Mouse (Mus musculus) midbrain, embryonic 14.5 days (tissue): ENCODE data around the gene Arhgap42. TPM values are rescaled to one million over a fixed set of nuclear protein-coding genes. Genes with fewer than 3 reads are reported as not detected.
A peak's percentile ranks its signal among the peaks of the same experiment; 100 is the strongest.

Source experiments
- ATAC-seq: fragments of 200-750 bp; cut with Nextera tagmentation; 2 replicates; pipeline ENCODE4 v1.8.0; 2017; ENCODE audit warnings: moderate number of reproducible peaks, moderate library complexity; ENCODE audit not compliant: low FRiP score, low TSS enrichment
- DNase-seq: peaks from one replicate; pipeline ENCODE4 v3.0.0-alpha.2; 2015
- H3K27ac ChIP-seq: fragments of 300-500 bp; sonication (generic); replicated peaks from 2 replicates; pipeline ENCODE4 v1.5.1; 2014; ENCODE audit warnings: mild to moderate bottlenecking, low read depth, low read length, moderate library complexity
- H3K27me3 ChIP-seq: fragments of 300-500 bp; sonication (generic); 2 replicates; pipeline ENCODE4 v1.6.1; 2014; ENCODE audit warnings: low read length, control low read depth, mixed read lengths; ENCODE audit not compliant: control insufficient read depth, insufficient read depth
- H3K36me3 ChIP-seq: fragments of 300-500 bp; sonication (generic); 2 replicates; pipeline ENCODE4 v1.6.1; 2014; ENCODE audit warnings: low read length, control low read depth; ENCODE audit not compliant: control insufficient read depth, insufficient read depth
- H3K4me1 ChIP-seq: fragments of 300-500 bp; sonication (generic); 2 replicates; pipeline ENCODE4 v1.6.1; 2014; ENCODE audit warnings: mild to moderate bottlenecking, antibody characterized with exemption, low read length, control low read depth; ENCODE audit not compliant: control insufficient read depth, insufficient read depth
- H3K4me2 ChIP-seq: fragments of 300-500 bp; sonication (generic); 2 replicates; pipeline ENCODE4 v1.6.1; 2014; ENCODE audit warnings: mild to moderate bottlenecking, low read length, moderate library complexity
- H3K4me3 ChIP-seq: fragments of 300-500 bp; sonication (generic); replicated peaks from 2 replicates; pipeline ENCODE4 v1.5.1; 2014; ENCODE audit warnings: low read depth, low read length
- H3K9ac ChIP-seq: fragments of 300-500 bp; sonication (generic); replicated peaks from 2 replicates; pipeline ENCODE4 v1.6.1; 2014; ENCODE audit warnings: mild to moderate bottlenecking, low read length, moderate library complexity
- H3K9me3 ChIP-seq: fragments of 300-500 bp; sonication (generic); 2 replicates; pipeline ENCODE4 v1.6.1; 2016; ENCODE audit warnings: low read length, control low read depth, mixed read lengths; ENCODE audit not compliant: control insufficient read depth
- WGBS: fragments of 180-500 bp; shearing (Covaris S2); extraction: QIAGEN DNeasy Blood & Tissue Kit; methylation state at CpG from one replicate; pipeline ENCODE4 v1.1.7; 2014; 5-methylcytosine and 5-hydroxymethylcytosine counted together
- polyA plus RNA-seq: library from polyadenylated mRNA; unstranded; fragments of >200 nt; fragmentation: Nextera tagmentation; extraction: Ambion mirVana; gene quantifications from 2 replicates; pipeline ENCODE4 v1.2.1, GENCODE M21; 2014

The Arhgap42 gene
- polyA plus RNA-seq, 1 experiment from 2014 or later, result 16.8 TPM

- no peaks in the 10 kb centered on the region for H3K36me3 ChIP-seq
- no peak overlapping the region for H3K4me3 ChIP-seq
- ATAC-seq (no peak), DNase-seq (no peak)
- H3K4me1 ChIP-seq, result no peaks in the 10 kb centered on the region
- H3K27me3 ChIP-seq, result no peaks in the 10 kb centered on the region
- no peak overlapping the region for H3K27ac ChIP-seq
- H3K9me3 ChIP-seq, result no peaks in the 10 kb centered on the region
- 80% methylated on average over 3 of the region's 3 CpGs for WGBS
- H3K4me2 ChIP-seq, result no peak overlapping the region
- H3K9ac ChIP-seq, result no peak overlapping the region
Measured at GRCm38 (mm10) chr9:8982315-8982714, 256.6 kb downstream of the Arhgap42 start.

- H3K36me3 ChIP-seq, result no peaks in the 10 kb centered on the region
- H3K4me3 ChIP-seq, result no peak overlapping the region
- H3K4me1 ChIP-seq, result no peaks in the 10 kb centered on the region
- ATAC-seq (no peak), DNase-seq (peak; percentile 23)
- H3K4me2 ChIP-seq, result no peak overlapping the region
- H3K27me3 ChIP-seq, result no peaks in the 10 kb centered on the region
- 61% methylated on average over 2 of the region's 2 CpGs for WGBS
- no peak overlapping the region for H3K27ac ChIP-seq
- H3K9ac ChIP-seq, result no peak overlapping the region
- no peaks in the 10 kb centered on the region for H3K9me3 ChIP-seq
Measured at GRCm38 (mm10) chr9:8977775-8978174, 261.1 kb downstream of the Arhgap42 start.

- Histone ChIP-seq H3K27ac (no peak within 1 kb of the TSS), H3K9me3 (no peaks in the 10 kb centered on the region), H3K27me3 (no peaks in the 10 kb centered on the region), H3K4me1 (no peaks in the 10 kb centered on the region), H3K4me3 (no peak within 1 kb of the TSS), H3K4me2 (no peak within 1 kb of the TSS), H3K36me3 (no peaks in the 10 kb centered on the region), H3K9ac (no peak within 1 kb of the TSS)
- 77% methylated on average over 2 of the region's 2 CpGs for WGBS
- no peak for DNase-seq
- no peak for ATAC-seq
Measured at GRCm38 (mm10) chr9:8971491-8971890, 267.4 kb downstream of the Arhgap42 start, which contains the start of gene Gm16485. Gene Gm16485 (plus strand): TSS chr9:8971791.

GRCm38 (mm10) chr9:8970240-8970639, 268.7 kb downstream of the Arhgap42 start:
- Histone ChIP-seq H3K4me1 (no peaks in the 10 kb centered on the region), H3K27me3 (no peaks in the 10 kb centered on the region), H3K4me2 (no peak overlapping the region), H3K9me3 (no peaks in the 10 kb centered on the region), H3K4me3 (no peak overlapping the region), H3K27ac (no peak overlapping the region), H3K9ac (no peak overlapping the region), H3K36me3 (no peaks in the 10 kb centered on the region)
- DNase-seq, result no peak
- ATAC-seq, result no peak
- WGBS, result 76% methylated on average over 7 of the region's 7 CpGs

- H3K36me3 ChIP-seq, result no peaks in the 10 kb centered on the region
- peak; percentile 46 for ATAC-seq
- DNase-seq, result peak; percentile 66
- no peaks in the 10 kb centered on the region for H3K9me3 ChIP-seq
- 65% methylated on average over 8 of the region's 8 CpGs for WGBS
- no peaks in the 10 kb centered on the region for H3K4me1 ChIP-seq
- no peak overlapping the region for H3K27ac ChIP-seq
- no peak overlapping the region for H3K9ac ChIP-seq
- H3K4me3 ChIP-seq, result no peak overlapping the region
- no peak overlapping the region for H3K4me2 ChIP-seq
- H3K27me3 ChIP-seq, result no peaks in the 10 kb centered on the region
Measured at GRCm38 (mm10) chr9:8964512-8965133, 274.3 kb downstream of the Arhgap42 start.

GRCm38 (mm10) chr9:8953306-8953705, 285.6 kb downstream of the Arhgap42 start:
- no peak overlapping the region for H3K4me3 ChIP-seq
- H3K27me3 ChIP-seq, result no peaks in the 10 kb centered on the region
- H3K9me3 ChIP-seq, result no peaks in the 10 kb centered on the region
- H3K36me3 ChIP-seq, result no peaks in the 10 kb centered on the region
- DNase-seq (no peak), ATAC-seq (no peak)
- H3K4me2 ChIP-seq, result no peak overlapping the region
- no peak overlapping the region for H3K27ac ChIP-seq
- no peak overlapping the region for H3K9ac ChIP-seq
- H3K4me1 ChIP-seq, result no peaks in the 10 kb centered on the region
